Mouse (Mus musculus): ENCODE results near the gene Tubb4b.

Gene Tubb4b

DNA sequence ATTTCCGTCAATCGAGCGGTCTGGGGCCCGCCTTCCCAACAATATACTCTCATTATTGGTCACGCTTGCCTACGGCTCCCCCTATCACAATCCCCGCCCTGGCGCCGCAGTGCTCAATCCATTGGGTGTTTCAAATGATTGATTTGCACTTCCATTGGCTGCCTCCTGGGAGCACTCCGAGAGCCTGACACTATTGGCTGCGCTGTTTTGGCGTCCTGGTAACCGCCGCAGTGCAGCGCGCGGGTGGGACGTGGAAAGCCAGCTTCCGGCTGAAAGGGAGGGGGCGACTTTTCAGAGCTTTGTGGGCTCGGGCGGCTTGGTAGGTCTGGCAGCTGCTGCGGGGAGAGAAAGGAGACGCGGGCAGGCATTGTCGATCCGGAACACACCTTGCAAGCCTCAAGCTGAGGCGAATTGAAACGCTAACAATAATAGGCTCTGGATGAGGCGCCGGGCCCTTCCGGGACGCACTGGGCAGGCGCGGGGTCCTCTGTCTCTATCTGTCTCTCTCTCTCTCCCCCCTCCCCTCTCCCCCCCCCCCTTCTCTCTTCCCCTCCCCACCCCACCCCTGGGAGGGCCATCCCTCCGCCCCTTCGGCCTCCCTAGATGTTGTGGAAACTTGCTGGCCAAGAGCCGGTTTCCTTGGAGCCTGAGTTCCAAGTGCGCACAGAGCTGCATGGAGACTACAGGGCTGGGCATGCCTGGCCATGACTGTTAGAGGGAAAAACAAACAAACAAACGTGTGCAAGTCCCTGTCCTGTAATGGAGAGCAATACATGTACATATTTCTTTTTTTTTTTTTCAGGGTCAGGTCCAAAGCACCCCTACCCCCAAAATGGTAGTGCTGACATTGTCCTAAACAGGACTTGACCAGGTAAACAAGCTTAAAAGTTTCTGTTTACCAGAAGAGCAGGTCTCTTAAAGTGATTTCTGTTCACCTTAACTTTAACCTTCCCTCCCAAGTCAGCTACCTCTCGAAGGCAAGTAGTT, 557 bp upstream of the Tubb4b start:
- DNase-seq (ENCODE audit: low spot score in 2 of 2) = peak; percentile 95 to 99

GRCm38 (mm10) chr2:25223681-25224491, 616 bp downstream of the Tubb4b start:
- DNase-seq (ENCODE audit: low spot score in 2 of 2) = peak; percentile 76 to 78

DNA sequence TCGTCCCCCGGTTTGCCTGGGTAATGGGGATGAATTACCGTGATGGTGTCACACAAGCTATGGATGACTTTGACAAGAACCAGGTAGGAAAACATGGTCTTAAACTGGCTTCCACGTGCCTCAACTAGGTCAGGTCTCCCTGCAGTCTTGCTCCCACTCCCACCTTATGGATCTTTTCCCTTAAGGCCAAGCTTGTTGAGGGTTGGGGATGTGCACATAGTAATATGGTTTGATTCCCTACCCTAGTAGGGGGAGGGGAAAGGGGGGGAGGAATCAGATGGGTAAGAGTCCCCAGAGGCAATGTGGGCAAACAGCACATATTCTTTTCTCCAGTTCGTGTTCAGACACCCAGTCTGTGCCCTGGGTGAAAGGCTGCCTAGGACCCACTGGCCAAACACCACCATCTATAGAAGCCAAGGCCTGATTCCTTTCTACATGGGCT, 3.1 kb downstream of the Tubb4b start:
- DNase-seq (ENCODE audit: low spot score in 2 of 2) = no peak

DNA sequence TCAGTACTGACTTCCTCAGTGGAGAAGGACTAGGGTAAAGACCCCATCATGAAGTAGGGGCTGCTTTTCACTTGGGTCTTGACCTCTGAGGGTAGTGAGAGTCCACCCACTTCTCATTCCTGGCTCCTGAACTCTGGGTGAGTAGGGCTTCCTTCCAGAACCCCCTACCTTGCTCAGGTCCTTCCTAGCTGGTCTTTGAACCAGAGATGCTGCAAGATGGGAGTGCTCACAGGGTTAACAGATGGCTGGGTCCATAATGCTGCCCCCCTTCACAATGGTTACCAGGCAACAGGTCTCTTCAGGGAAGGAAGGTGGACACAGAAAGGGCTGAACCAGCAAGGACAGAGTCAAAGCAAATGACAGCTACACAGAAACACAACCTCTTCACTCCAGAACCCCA, 6.1 kb downstream of the Tubb4b start, which contains the start of gene Fam166a:
TSS of gene Fam166a (plus strand) at position 301 of the 400 bp plus-strand sequence.
- no peak for DNase-seq (ENCODE audit: low spot score in 2 of 2)

GRCm38 (mm10) chr2:25217666-25218065, 6.8 kb downstream of the Tubb4b start:
- DNase-seq (ENCODE audit: low spot score in 2 of 2) = no peak

GRCm38 (mm10) chr2:25214444-25214843, 10.1 kb downstream of the Tubb4b start, which contains the start of gene Stpg3:
Gene Stpg3, minus strand, starts transcription at chr2:25214637.
- no peak for DNase-seq (ENCODE audit: low spot score in 2 of 2)

GRCm38 (mm10) chr2:25213266-25213865, 11.1 kb downstream of the Tubb4b start:
- DNase-seq (ENCODE audit: low spot score in 2 of 2) = no peak

DNA sequence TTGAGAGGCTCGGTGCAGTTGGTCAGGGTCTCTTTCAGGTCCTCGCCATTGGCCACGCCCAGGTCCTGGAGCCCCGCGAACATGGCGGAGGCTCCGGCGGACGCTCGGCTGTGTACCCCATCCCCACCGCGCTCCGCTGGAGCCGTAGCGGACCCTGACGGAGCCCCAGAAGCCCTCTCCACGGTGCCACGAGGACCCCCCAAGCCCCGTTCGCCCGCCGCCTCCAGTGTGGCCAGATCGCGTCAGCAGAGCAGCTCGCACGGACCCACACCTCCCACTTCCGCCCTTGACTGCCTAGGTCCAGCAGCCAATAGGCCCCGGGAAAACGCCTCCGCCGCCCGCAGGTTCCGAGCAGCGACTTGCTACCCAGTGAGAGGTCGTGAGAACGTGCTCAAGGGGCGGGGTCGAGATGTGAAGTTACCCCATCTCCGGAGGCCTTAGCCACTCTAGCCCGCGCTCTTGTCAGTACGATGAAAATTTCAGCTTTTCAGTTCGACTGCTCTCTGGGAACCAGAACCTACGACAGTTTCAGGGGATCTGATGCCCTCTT, 13.3 kb downstream of the Tubb4b start, which contains the start of gene Nelfb:
TSS of gene Nelfb (minus strand) at position 369 of the 550 bp plus-strand sequence.
- DNase-seq (ENCODE audit: low spot score in 2 of 2) = peak; percentile 82 to 85

- DNase-seq (ENCODE audit: low spot score in 2 of 2) = no peak
These were observed 13.8 kb downstream of the Tubb4b start for GRCm38 (mm10) chr2:25210686-25211085.

DNA sequence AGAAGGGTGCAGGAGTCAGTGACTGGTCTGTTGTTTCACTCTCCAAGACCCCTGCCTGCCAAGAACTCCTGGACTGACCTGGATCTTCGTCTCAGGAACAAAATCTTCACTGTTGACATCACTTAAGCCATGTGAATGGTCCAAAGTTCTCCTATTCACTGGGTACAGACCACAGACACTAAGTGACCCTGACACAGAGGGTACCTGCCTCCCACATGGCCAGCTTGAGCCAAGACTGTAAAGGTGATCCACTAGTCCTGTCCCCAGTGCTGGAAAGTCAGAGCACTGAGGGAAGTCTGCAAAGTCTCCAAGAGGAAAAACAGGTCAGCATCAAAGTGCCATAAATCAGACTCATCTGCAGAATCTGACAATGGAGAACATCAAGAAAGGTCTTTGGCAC, 16.9 kb downstream of the Tubb4b start:
- no peak for DNase-seq (ENCODE audit: low spot score in 2 of 2)

DNA sequence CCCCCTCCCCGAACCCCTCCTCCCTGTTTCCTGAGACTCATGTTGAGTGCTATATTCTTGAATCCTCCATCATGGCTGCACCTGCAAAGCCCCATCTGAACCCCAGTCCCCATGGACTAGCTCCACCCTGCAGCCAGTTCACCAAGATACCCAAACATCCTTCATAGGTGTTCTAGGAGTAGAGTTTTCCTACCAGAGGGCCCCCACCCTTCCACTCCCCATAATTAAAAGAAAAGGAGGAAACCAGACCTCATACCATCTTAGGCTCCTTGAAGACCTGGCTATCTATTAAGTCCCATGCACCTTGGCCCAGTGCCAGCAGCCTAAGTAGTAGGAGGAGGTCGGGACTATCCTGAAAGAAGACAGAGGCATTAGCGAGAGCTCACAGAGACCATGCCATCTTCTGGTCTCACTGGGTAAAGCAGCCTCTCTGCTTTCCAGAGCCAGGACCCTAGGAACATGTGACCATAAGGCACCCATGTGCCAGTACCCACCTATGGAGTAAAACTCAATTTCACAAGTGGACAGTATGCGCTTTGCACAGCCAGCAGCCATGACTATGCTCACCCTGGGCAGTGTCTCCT, 20.8 kb downstream of the Tubb4b start:
- no peak for DNase-seq (ENCODE audit: low spot score in 2 of 2)

DNA sequence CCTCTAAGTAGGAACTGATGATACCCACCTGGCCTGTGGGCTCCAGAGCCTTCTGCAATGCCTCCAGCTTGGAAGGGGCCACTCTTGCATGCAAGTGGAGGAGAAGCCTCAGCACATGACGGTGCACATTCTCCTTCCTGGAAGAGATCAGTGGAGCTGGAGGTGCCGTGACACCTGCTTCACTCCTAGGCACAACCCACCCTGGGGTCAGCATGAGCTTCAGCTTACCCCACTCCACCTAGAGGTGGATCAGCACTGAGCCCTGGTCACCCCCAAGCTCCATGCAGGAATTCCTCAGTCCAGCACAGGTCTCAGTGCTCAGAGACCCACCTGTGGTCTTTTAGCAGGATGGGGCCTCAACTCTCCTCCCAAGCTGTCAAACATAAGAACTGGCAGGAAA, 23.9 kb downstream of the Tubb4b start:
- DNase-seq (ENCODE audit: low spot score in 2 of 2) = no peak

GRCm38 (mm10) chr2:25197946-25198345, 26.6 kb downstream of the Tubb4b start:
- no peak for DNase-seq (ENCODE audit: low spot score in 2 of 2)

GRCm38 (mm10) chr2:25197191-25197590, 27.3 kb downstream of the Tubb4b start:
- DNase-seq (ENCODE audit: low spot score in 2 of 2) = no peak

DNA sequence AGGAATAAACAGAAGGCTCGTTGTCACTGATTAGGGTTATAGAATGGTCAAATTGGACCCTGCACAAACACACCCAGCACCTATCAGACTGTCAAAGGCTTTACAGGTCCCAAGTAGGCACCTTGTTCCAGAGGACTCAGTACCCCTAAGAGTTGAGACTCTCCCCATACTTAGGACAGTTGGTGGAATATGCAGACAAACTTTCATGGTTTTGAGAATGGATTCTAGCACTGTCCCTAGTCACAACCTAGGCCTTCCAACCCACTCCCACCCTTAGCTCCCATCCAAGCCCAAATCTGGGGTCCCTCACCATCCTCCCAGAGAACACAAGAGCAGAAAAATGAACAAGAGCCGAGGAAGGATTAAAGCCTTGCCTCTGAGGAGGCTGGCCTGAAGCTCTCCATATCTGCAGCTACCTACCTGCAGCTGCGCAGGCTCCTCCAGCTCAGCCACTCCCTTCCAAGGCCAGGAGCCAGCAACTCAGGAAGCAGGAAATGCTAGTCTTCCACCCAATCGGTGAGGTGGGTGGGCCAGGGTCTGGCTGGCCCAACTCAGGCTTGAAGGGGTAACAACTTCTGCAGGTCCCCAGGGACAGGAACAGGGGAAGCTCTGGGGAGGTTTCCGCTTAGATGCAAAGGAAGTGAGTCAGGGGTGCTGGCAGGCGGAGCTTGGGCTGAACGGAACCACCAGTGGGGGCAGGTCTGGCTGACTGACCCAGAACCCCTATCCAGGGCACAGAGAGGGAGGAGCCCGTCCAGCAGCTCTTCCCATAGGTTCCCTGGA, 28.1 kb downstream of the Tubb4b start, which contains the start of gene Tor4a:
TSS of gene Tor4a (minus strand) at position 715 of the 783 bp plus-strand sequence.
- DNase-seq (ENCODE audit: low spot score in 2 of 2) = peak; percentile 71 to 73

DNA sequence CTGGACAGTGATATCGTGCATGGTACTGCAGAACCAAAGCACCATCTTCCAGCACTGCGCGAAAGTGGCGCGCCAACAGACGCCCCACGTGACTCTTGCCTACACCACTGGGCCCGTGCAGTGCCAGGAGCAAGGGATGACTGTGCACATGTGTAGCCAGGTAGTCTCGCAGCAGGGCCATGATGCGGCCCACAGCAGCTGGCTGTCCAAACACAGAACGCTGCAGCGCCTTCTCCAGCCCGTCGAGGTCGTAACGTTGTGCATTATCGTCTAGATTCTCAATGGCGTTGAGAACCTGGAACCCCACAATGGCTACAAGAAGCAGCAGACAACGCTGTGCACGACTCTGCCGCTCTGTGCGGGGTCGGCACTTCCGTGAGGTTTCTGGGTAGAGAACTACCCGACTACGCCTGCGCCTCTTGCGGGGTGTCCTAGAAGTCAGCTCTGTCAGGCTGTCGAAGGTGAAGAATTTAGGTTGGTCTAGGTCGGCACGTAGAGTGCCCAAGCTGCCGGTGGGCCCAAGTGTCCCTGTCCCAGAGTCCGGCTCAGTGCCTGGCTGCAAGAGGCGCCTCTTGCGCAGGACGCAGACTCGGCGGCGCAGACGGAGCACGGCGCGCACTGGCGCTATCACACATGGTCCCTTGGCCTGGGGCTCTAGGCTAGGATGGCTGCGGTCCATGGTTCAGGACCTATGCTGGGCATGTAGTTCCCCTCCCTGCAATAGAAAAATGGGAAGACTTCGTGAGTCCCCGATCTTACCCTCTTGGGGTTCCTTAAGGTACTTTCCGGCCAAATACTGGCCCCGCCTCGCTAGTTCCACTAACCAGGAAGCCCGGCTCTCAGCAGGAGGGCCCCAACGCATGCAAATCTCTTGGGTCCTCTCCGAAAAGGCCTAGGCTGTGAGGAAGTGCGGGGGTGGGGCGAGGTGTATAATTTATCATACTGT, 29.0 kb downstream of the Tubb4b start:
- DNase-seq (ENCODE audit: low spot score in 2 of 2) = peak; percentile 55 to 62

- peak; percentile 32 to 33 for DNase-seq (ENCODE audit: low spot score in 2 of 2)
These were observed 29.9 kb downstream of the Tubb4b start for GRCm38 (mm10) chr2:25194486-25195171.

DNA sequence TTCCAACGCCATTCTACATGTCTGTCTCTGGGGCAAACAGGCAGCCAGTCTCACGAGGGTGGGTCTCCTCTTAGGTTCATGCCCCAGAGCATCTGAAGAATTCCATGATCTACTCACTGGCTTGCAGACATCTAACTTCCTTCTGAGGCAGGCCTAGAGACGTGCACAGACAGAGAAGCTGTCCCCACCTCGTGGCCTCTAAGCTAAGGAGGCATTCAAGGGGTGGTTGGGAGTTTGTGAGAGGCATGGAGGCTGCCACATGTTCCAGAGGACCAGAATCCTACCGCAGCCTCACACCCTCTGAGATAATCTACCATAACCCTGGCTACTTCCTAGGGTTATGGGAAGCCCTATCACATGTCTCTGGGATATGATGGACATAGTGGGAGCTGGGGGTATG, 30.5 kb downstream of the Tubb4b start:
- no peak for DNase-seq (ENCODE audit: low spot score in 2 of 2)

Data from thymus, postnatal 10 days (tissue).